Mouse (Mus musculus): ENCODE results near the gene Trim80.
"Not testable (repeated sequence)": the region's sequence is repeated elsewhere in the genome, so short reads cannot be mapped to it uniquely, and the experiment has no call there.

Gene Trim80

DNA sequence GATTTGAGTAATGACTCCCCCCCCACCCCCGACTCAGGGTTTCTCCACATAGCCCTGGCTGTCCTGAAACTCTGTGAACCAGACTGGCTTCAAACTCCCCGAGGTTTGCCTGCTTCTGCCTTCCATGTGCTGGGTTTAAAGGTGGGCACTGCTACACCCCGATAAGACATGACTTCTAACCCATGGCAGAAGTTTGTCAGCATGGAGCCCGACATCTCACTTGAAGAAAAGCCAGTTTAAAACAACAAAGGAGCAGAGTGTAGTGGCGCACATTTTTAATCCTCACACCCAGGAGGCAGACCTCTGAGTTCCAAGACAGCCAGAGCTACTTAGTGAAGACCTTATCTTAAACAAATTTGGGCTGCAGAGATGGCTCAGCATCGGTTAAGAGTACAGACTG, 52.0 kb downstream of the Trim80 start:
- in situ Hi-C loops (cut with MboI, MseI), result no loop called here

GRCm38 (mm10) chr11:115496559-115496958, 56.2 kb downstream of the Trim80 start:
- in situ Hi-C loops (cut with MboI, MseI), result not testable (repeated sequence)

Measured in T-helper 1 cell (primary cell).